In genomic region chr2:130704040-130705001, GRCm38 (mm10) we compare ENCODE assay signal across 14 mouse cellular contexts. TPM values are rescaled to one million over a fixed set of nuclear protein-coding genes. Genes with fewer than 3 reads are reported as not detected.
DNase-seq lines count a peak whose midpoint lies in the region; ATAC-seq and TF ChIP-seq lines count a peak whose summit lies in the region.
"Had no signal": no experiment of that assay in that cellular context is flagged by ENCODE, and none has a peak within 500 bp of the region (broad histone marks: within the 10 kb centered on the region; RNA-seq: fewer than 3 reads in every experiment).

No protein-coding gene starts in this region.

- 75% methylated on average over 9 of the region's 9 CpGs for WGBS in forebrain, embryonic 13.5 days
- WGBS in forebrain, embryonic 10.5 days: 66% methylated on average over 9 of the region's 9 CpGs
- WGBS in kidney, adult 2 months: 45% methylated on average over 9 of the region's 9 CpGs

- H3K4me1 ChIP-seq in forebrain, embryonic 13.5 days: no peaks in the 10 kb centered on the region
- H3K4me1 ChIP-seq in forebrain, embryonic 10.5 days: peaks cover 10% of the 10 kb centered on the region; the same call in 1 of the 2 replicates
- H3K4me1 ChIP-seq in kidney, adult 2 months (ENCODE audit: control insufficient read depth, insufficient read depth, low read length): no peaks in the 10 kb centered on the region; the same call in 1 of the 2 replicates

- ATAC-seq in forebrain, embryonic 13.5 days: peak; percentile 63
- ATAC-seq: intestine, postnatal 0 days had no signal

- H3K27ac ChIP-seq in forebrain, embryonic 13.5 days: no peak overlapping the region
- H3K27ac ChIP-seq in forebrain, embryonic 10.5 days: no peak overlapping the region; the same call in 1 of the 2 replicates
- H3K27ac ChIP-seq in kidney, adult 2 months (ENCODE audit: insufficient read depth, low read depth, low read length): no peak overlapping the region

- no peak overlapping the region for H3K4me3 ChIP-seq in forebrain, embryonic 13.5 days
- H3K4me3 ChIP-seq in forebrain, embryonic 10.5 days: no peak overlapping the region
- H3K4me3 ChIP-seq in kidney, adult 2 months (ENCODE audit: insufficient read depth, low read depth, low read length): no peak overlapping the region
- H3K4me3 ChIP-seq: erythroblast, embryonic 14.5 days had no signal

- no peaks in the 10 kb centered on the region for H3K9me3 ChIP-seq in forebrain, embryonic 13.5 days (replicated peaks)
- H3K9me3 ChIP-seq in forebrain, embryonic 10.5 days: no peaks in the 10 kb centered on the region

- no peak for TF ChIP-seq CTCF in kidney, adult 2 months (conservative IDR thresholded peaks at IDR 0.05; ENCODE audit: insufficient read depth, insufficient read length, low read depth, low read length)

- H3K27me3 ChIP-seq in forebrain, embryonic 13.5 days: peaks cover 5% of the 10 kb centered on the region; the same call in 1 of the 2 replicates
- peaks cover 16% of the 10 kb centered on the region for H3K27me3 ChIP-seq in forebrain, embryonic 10.5 days (ENCODE audit: poor library complexity, severe bottlenecking)
- no peaks in the 10 kb centered on the region for H3K27me3 ChIP-seq in kidney, adult 2 months (replicated peaks; ENCODE audit: control insufficient read depth, insufficient read depth, low read length)

- no peak for DNase-seq in forebrain, embryonic 10.5 days (ENCODE audit: extremely low spot score, low spot score)
- peak; percentile 50 for DNase-seq in kidney, adult 2 months
- no peak for DNase-seq in kidney, adult 18-20 months
- DNase-seq in right cerebral cortex, postnatal 4 days: peak; percentile 45
- DNase-seq in right cerebral cortex, adult 2 months (ENCODE audit: low spot score in 2 of 2): no peak
- DNase-seq in testis, postnatal 14 days (ENCODE audit: low spot score): no peak
- DNase-seq in gastrocnemius, adult 18-20 months (ENCODE audit: low spot score): no peak
- DNase-seq: adrenal gland, postnatal 25 days; cerebellum, adult 8-10 months; gastrocnemius, postnatal 36 days; thymus, postnatal 14 days had no signal

- H3K9ac ChIP-seq in forebrain, embryonic 13.5 days: no peak overlapping the region

- no peak for TF ChIP-seq POLR2A in kidney, adult 2 months (IDR thresholded peaks at IDR 0.05; ENCODE audit: low read depth, low read length)

- H3K36me3 ChIP-seq in forebrain, embryonic 13.5 days (ENCODE audit: poor library complexity, severe bottlenecking): peaks cover 14% of the 10 kb centered on the region
- H3K36me3 ChIP-seq in forebrain, embryonic 10.5 days (replicated peaks): peaks cover 8% of the 10 kb centered on the region
- H3K36me3 ChIP-seq in kidney, adult 2 months (ENCODE audit: control insufficient read depth, insufficient read depth, low read length): 0 out of 2 replicates have a peak, but pooled peaks cover 1% of the 10 kb centered on the region

- no peak overlapping the region for H3K4me2 ChIP-seq in forebrain, embryonic 13.5 days

RNA-seq across cellular contexts. Expression of gene Slc4a11, which starts 7.0 kb away (rescaled TPM):
- 1.0 and 1.8 TPM in 2 replicates for polyA plus RNA-seq in forebrain, embryonic 13.5 days (2015; fragmentation: Nextera tagmentation; extraction: Ambion mirVana)
- polyA plus RNA-seq in forebrain, embryonic 10.5 days (2016; fragmentation: Nextera tagmentation; extraction: Ambion mirVana): 0.64 and 0.71 TPM in 2 replicates
- 30.6 and 40.7 TPM in 2 replicates for polyA plus RNA-seq in kidney, adult 2 months (2012; rRNA removed)
- not detected for total RNA-seq in gastrocnemius, adult 18-20 months (2021)
- polyA plus RNA-seq: erythroblast, embryonic 14.5 days had no signal

RNA-seq across cellular contexts. Expression of gene Itpa, which starts 36.9 kb away (rescaled TPM):
- 152 and 156 TPM in 2 replicates for polyA plus RNA-seq in forebrain, embryonic 13.5 days (2015; fragmentation: Nextera tagmentation; extraction: Ambion mirVana)
- polyA plus RNA-seq in forebrain, embryonic 10.5 days (2016; fragmentation: Nextera tagmentation; extraction: Ambion mirVana): 154 and 156 TPM in 2 replicates
- polyA plus RNA-seq in kidney, adult 2 months (2012; rRNA removed): 33.9 and 34.2 TPM in 2 replicates
- 10 to 100 TPM; 11.5 to 12.7 TPM for total RNA-seq in gastrocnemius, adult 18-20 months (2021)

RNA-seq across cellular contexts. Expression of gene Ddrgk1, which starts 39.9 kb away (rescaled TPM):
- 53.0 and 55.9 TPM in 2 replicates for polyA plus RNA-seq in forebrain, embryonic 13.5 days (2015; fragmentation: Nextera tagmentation; extraction: Ambion mirVana)
- polyA plus RNA-seq in forebrain, embryonic 10.5 days (2016; fragmentation: Nextera tagmentation; extraction: Ambion mirVana): 44.7 and 46.9 TPM in 2 replicates
- 143 and 152 TPM in 2 replicates for polyA plus RNA-seq in kidney, adult 2 months (2012; rRNA removed)
- 100 to 1,000 TPM; 117 to 118 TPM for total RNA-seq in gastrocnemius, adult 18-20 months (2021)

Comparison
In these comparisons a context has a peak if more than half of its experiments do, and no peak if none do; other contexts are left out.
1. DNase-seq: peak in kidney, adult 2 months (single experiment) and right cerebral cortex, postnatal 4 days (single experiment); none in forebrain, embryonic 10.5 days (single experiment), kidney, adult 18-20 months (single experiment), right cerebral cortex, adult 2 months (0 of 2), testis, postnatal 14 days (single experiment) and gastrocnemius, adult 18-20 months (single experiment).
2. RNA of gene Slc4a11, which starts 7.0 kb away (polyA plus RNA-seq): 30.6 to 40.7 TPM in kidney, adult 2 months; 1.0 to 1.8 TPM in forebrain, embryonic 13.5 days and 0.64 to 0.71 TPM in forebrain, embryonic 10.5 days; every median in the first group is over 10 times any median in the second.